Mouse (Mus musculus): ENCODE results near the gene Alkbh3.
A peak's percentile ranks its signal among the peaks of the same experiment; 100 is the strongest.

The Alkbh3 gene

GRCm38 (mm10) chr2:93992259-93992658 lies 18.3 kb downstream of the Alkbh3 start:
- peak; percentile 74 for DNase-seq

DNA sequence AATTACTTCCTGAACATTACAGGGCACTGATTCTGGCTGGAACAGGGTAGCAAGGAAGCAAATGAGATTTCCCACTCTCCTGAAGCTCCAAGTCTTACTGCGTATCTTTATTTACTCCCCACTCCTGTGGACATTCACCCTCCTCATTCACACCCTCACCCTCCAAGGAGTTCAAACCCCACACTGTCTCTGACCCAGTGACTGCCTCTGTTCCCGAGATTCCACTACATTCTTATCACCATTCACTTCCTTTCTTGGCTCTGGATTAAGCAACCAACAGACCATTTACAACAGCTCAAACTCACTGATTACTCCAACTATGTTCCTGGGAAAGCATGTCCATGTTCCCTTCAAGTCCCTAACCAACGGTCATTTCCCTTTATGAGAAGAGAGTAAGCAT lies 19.3 kb downstream of the Alkbh3 start:
- no peak for DNase-seq

DNA sequence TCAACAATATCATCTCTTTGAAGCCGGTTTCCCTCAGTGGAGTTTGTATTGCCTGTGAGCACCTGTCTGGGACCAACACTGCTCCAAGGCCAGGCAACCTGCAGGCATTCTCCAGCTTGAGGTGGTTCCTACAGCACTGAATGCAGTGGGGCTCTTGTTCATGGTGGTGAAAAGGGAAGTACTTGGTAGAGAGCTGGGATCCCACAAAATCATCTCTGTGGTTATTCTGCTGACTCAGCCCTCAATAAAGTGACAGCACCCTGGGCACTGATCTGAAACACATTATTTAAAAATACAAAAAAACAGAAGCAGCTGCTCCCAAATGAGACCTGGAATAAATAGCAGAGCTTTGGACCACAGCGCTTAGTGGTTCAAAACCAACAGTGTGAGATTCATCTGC lies 22.2 kb downstream of the Alkbh3 start:
- no peak for DNase-seq

- DNase-seq: no peak
These were observed 28.0 kb downstream of the Alkbh3 start for GRCm38 (mm10) chr2:93982457-93983235.

- DNase-seq: peak; percentile 40
These were observed 31.1 kb downstream of the Alkbh3 start for GRCm38 (mm10) chr2:93979249-93980120.

DNA sequence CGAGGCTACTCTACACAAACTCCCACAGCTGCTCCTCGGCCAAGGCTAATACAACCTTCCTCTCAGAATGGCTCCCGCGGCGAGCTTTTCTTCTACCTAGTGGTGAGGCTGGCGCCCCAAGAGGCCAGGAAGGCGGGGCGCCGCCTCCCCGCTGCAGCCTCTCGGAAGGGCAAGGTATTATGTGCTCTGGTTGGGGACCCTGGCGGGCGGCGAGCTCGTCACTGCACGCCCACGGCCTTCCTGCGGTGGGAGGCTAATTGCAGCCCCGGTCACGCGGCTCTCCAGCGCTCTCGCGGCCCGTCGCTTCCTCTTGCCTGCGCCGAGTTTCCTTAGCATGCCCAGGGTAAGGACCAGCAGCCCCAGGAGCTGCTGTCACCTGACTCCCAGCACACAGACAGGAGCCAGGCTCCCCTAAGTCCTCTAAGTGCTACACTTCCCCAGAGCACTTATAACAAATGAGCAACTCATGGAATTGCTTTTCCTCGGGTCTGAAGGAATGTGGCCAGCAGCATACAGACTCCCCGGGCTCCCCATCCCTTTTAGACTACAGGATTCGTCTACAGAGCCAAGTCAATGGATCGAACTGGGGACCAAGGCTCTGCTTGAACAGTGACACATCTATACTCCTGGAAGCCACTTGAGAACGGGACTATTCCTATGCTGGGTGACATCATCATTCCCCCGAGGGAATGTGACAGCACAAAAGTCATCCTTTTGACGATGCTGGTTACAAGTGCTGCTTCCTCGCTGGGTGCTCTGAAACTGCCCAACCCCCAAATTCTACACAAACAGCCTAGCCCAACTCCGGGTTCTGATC lies 34.0 kb downstream of the Alkbh3 start:
- DNase-seq: peak; percentile 80

GRCm38 (mm10) chr2:93975526-93976435 lies 34.8 kb downstream of the Alkbh3 start:
- DNase-seq: no peak

DNA sequence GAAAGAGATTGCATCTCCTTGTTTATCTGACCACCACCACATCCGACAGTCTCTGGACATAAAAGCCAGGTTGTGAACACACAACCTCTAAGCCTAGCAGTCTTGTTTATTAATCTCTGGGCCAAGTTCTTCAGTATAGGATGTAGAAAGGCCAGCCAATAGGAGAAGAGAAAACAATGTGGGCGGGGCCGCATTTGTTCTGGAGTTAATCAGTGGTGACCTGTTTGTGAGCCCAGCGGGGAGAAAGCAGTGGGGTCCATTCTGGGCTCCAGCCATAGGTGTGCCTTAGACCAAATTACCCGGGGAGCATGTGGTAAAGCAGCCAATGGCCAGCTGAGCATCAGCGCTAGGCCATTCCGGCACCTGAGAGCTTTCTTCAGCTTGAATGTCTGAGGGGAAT lies 35.6 kb downstream of the Alkbh3 start:
- DNase-seq: peak; percentile 26

GRCm38 (mm10) chr2:93971647-93972046 lies 39.0 kb downstream of the Alkbh3 start:
- DNase-seq: no peak

DNA sequence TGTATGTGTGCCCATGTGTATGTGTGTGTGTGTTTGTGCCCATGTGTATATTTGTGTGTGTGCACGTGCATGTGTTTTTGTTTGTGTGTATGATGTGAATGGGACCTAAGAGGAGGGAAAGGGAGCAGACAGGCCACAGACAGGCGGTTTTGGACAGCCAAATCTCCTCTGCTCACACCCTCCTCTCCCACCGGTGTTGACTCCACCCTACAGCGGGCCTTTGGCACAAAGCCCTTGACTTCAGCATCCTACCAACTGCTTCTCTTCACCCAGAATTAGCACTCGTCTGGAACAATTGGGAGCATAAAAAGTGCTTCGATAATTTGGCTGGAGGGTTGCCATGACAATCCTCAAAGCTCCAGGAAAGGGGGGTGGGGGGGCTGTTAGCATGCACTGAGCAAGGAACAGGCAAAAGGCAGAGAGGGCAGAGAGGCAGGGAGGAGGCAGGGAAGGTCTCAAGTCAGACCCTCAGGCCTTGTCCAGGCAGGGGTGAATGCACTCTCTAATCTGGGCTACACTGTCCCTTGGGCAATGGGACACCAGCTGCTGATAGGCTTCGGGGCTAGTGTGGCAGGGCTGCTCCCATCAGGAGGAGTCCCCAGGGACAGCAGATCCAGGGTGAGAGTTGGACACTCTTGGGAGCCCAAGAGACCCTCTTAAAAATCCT lies 46.0 kb downstream of the Alkbh3 start:
- peak; percentile 34 for DNase-seq

DNA sequence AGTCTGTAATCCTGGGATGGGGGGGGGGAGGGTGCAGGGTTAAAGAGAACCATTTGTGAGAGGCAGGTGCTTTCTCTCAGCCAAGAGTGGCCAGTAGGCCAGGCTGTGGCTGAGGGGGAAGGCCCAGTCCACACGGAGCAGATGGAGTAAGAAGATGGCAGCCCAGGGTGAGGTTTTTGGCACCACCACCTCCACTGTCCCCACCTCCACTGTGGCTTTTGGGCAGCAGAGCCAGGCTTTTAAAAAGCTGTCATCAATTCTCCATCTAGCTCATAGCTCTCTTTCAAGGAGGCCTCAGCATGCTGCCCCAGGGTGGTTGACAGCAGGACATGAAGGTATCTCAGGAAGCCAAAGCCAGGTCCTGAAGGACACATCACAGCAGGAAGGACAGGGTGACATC lies 46.8 kb downstream of the Alkbh3 start:
- no peak for DNase-seq

- DNase-seq: peak; percentile 64
These were observed 48.9 kb downstream of the Alkbh3 start for GRCm38 (mm10) chr2:93961716-93962115.

DNA sequence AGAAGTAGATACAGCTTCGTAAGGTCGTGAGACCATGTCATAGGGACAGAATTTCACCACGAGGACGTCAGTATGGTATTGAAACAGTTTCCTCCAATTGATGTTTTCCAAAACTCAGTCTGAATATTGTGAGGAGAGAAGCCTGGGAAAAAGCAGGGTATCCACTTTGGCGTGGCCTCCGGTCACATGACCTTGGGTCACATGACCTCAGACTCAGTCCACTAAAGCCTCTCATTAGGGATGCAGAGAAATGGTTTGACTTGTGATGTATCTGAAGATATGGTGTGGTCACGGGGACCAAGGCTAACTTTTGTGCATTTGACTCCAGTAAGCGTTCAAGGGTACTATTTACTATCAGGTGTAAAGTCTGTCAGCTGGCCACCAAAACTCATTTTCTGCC lies 51.3 kb downstream of the Alkbh3 start:
- no peak for DNase-seq

- no peak for DNase-seq
These were observed 52.4 kb downstream of the Alkbh3 start for GRCm38 (mm10) chr2:93958216-93958615.

DNA sequence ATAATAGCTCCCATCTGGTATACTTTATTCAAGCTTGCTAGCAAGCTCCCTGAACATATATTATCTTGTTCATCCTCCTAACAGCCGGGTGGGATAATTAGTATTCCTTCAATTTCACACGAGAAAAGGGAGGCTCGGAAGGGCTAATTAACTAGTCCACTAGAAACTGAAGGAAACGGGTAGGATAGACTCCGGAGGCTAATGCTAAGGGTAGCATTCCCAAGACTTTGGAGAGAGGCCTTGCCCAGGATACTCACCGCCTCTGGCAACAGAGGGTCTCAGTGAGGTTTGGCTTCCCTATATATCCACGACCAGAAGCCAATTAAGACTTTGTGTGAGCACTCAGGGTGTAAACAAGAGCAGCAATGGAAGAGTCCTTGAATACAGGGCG lies 52.8 kb downstream of the Alkbh3 start:
- no peak for DNase-seq

DNA sequence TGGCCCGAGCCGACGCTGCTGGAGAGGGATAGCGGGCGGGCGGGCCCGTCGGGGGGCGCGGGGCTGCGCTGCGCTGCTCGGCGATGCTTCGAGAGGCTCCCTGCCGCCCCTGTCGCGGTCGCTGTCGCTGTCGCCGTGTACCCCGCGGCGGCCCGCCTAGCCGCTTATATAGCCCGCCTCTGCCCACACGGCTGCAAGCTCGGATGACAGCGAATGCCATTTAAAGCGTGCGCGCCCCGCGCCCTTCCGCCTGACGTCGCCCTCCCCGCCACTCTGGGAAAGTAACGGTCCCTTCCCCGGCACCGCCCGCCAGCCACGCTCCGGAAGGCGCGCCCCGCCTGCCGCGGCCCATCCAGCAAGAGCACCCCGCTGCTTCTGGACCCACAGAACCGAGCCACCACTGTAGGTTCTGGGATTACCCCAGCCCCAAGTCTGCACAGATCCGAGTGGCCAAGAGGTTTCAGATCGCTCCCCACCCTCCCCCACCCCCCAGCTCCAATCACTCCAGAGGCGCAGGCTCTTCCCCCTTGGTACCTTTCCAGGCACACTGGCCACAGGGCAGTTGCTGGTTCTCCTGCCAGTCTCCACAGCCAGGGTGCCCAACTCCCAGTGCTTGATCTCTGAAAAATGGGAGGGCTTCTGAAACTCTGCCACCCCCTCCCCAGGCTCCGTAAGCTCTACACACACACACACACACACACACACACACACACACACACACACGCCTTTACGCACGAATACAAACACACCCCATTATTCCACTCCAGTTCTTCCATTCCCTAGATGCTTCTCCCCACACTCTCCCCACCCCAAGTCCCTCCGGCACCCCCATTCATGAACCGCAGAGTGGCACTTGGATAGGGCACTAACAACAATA lies 53.5 kb downstream of the Alkbh3 start, which contains the start of gene Gm13889:
Gene Gm13889, minus strand, starts transcription at position 294 of the 877 bp plus-strand sequence.
- peak; percentile 92 for DNase-seq

DNA sequence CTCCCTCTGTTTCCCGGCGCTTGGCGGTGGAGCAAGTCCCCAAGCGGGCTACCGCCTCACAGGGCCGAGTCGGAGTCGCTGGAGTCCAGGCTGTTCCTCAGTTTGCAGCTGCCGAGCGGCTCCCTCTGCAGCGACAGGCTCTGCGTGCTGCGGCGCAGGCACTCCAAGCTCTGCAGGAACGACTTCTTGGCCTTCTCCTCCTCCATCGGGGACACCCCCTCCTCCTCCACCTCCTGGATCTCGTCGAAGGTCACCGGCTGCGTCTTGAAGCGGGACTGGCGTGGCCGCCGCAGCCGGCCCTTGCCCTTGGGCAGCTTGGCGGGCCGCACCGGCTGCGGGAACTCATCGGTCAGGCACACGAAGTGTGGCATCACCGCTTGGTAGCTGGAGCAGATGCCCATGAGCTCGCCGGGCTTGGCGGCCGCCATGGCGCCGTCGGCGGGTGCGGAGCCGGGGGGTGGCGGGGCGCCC lies 54.2 kb downstream of the Alkbh3 start:
- DNase-seq: peak; percentile 75

GRCm38 (mm10) chr2:93955886-93956285 lies 54.7 kb downstream of the Alkbh3 start:
- no peak for DNase-seq

DNA sequence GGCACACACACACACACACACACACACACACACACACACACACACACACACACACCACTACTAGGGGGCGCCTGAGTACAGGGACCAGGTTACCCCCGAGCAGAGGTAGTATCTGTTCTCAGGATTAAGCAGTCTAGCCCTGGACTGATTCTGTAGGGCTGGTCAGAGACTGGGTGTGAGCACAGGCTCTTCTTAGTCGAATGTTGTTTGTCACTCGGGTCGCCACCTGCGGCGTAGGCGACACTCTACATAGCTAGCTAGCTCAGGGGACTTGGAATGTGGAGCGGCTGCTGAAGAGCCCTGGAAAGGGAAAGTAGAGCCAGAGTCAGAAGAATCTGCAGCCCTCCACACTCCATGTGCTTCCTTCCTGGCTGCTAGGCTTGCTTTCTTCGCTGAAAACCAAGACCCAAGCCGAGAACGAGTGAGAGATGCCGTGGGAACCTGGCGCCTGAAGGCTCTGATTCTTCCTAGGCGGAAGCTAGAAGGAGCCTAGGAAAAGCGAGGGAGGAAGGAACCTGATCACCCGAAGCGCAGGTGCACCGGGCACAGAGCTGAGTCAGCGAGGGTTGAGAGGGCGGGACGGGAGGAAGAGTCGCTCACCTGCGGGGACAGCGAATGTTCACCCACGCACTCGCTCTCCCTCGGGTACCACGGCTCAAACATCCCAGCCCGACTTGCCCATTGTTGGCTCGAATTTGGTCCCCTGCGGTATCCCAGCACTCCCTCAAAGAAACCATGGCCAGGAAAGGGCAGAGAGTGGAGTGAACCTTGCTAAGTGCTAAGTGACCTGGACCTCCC lies 55.6 kb downstream of the Alkbh3 start:
- peak; percentile 34 for DNase-seq
